Mouse (Mus musculus): ENCODE measurements around the gene Gm20388.

Gene Gm20388

DNA sequence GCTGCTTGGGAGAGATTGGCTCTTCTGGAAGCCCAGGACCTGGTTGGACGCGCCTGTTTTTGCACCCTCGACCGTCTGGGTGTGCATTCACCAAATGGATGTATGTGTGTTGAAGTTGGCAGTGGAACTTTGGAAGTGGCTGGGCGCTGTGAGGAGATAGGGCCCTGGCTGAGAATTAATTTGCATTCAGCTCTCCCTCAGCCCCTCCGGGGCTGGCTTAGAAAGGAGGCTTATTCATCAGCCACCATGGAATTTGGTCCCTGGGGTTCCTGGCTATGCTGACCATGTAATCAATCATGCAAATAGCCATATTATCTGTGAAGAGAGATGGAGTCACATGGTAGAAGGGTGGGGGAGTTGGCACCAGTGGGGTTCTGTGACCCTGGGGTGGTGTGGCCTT lies 1102.7 kb downstream of the Gm20388 start:
- no peak for DNase-seq

DNA sequence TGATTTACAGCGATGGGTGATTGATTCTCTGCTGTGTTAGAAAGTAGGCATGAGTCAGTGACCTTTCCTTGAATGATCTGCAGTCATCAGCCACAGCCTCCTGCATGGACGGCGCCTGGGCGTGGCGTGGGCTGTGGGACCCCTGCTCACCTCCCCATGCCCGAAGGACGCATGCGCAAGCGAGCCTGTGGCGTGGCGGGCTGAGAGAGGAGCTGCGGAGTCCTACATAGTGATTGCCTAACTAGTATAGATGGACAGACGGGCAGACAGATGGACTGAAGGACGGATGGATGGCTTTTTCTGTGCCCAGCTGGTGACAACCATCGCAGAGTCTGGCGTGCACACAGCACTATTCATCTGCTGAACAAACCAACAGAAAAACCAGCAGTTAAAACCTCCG lies 1106.0 kb downstream of the Gm20388 start:
- no peak for DNase-seq

DNA sequence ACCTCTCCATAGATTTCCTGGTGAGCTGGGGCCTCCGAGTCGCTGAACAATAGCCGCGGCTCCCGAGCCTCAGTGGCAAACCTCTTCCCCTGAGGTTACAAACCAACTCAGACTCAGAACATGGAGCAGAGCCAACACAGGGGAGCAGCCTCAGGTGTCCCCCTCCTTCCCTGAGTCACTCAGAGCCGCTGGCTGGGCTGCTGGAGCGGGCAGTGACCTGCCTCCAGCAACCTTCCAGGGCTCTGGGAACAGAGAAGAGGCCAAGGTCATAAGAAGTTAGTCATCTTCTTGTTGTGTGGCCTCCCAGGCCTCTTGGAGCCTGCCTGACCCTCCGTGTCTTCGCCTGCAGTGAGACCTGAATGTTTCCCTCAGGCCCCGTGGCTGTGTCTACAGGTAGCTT lies 1107.6 kb downstream of the Gm20388 start:
- DNase-seq: no peak

DNA sequence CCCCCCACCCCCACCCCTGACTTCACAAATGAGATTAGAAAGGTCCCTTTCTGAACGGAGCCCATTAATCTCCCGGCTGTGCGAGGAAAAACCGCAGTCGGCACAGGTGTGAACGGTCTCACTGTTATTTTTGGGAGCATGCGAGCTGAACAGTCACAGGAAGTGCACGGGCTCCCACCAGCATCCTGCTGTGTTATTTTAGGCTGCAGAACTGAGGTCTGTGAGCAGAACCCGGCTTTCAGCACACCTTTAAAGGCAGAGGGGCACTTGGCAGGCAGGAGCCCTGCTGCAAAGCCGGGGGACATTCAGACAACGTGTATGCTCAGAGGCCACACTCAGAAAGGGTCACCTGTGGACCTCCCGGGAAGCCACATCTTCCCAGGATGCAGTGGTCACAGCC lies 1110.8 kb downstream of the Gm20388 start:
- DNase-seq: peak; percentile 66 to 78

DNA sequence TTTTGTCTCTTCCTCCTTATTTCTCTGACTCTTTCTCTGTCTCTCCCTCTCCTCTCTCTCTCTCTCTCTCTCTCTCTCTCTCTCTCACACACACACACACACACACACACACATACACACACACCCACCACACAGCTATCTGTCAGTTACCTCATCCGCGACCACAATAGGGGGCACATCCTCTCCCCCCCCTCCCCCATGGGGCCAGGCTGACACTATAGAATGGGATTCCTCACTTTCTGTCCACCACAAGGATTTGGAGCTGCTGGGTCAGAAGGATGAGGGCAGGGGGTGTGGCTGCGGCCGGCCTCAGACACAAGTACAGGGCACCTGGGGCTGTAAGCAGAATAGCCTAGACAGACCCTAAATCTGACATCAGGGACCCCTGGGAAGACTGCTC lies 1112.4 kb downstream of the Gm20388 start:
- peak in 1 of 2 experiments; percentile 49 for DNase-seq

DNA sequence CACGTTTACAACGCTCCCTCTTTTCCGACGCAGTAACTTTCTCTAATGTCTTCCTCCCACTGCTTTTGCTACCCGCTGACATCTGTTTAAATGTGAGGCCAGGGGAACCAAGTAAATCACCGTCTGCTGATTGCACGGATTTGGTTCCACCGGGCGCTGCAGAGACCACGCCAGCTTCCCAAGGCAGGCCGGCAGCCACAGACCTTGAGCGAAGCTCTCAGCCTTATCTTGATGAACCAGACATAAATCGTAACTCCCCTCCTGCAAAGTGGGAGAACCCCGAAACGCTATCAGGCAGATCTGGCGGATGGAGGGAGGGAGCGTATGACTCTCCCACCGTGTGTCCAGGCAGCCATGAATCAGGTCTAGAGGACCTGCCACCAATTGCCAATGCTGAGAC lies 1113.1 kb downstream of the Gm20388 start:
- no peak for DNase-seq

DNA sequence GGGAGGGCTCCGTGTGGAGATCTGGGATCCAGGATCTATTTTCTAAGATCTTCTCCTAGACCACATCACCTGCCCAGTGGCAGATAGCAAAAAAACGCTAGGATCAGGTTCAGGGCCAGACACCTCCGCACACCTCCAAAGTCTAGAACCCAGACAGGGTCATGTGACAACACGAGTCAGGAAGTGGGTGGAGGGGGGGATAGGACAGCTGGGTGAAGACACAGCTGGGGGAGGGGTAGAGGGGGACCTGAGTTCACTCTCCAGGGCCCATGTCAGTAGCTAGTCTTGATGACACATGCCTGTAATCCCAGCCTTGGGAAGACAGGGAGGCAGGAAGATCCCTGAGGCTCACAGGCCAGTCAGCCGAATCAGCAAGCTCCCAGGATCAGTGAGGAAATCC lies 1114.8 kb downstream of the Gm20388 start:
- peak; percentile 60 to 68 for DNase-seq

DNA sequence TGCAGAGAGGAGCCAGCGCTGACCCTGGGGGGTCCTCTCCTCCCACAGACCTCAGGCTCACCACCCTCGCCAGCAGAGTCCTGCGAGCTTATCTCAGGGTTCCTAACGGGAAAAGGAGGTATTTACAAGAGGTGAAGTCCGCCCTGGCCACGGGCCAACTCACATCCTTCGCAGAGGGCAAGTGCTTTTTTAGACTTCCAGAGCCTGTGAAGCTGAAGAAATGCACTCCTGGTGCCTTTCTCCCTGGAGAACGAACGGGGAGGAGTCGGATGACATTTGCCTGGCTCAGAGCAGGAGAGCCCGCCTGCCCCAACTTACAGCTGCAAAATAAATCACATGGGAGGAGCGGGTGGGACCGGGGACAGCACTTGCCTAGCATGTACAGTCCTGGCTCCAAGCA lies 1117.1 kb downstream of the Gm20388 start:
- no peak for DNase-seq

DNA sequence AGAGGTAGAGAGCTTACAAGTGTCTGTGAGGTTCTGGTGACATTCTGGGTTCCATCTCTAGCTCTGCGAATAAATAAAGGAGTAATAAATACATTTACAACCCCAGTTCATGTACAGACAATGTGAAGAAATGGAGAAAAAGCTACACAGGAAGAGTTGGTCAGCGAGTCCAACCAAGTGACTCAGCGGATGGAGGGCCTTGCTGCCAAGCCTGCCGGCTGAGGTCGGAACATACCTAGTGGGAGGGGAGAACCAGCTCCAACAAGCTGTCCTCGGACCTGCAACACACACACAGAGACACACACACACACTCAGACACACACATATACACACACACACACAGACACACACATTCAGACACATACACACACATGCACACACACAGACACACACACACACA lies 1118.4 kb downstream of the Gm20388 start:
- no peak for DNase-seq

DNA sequence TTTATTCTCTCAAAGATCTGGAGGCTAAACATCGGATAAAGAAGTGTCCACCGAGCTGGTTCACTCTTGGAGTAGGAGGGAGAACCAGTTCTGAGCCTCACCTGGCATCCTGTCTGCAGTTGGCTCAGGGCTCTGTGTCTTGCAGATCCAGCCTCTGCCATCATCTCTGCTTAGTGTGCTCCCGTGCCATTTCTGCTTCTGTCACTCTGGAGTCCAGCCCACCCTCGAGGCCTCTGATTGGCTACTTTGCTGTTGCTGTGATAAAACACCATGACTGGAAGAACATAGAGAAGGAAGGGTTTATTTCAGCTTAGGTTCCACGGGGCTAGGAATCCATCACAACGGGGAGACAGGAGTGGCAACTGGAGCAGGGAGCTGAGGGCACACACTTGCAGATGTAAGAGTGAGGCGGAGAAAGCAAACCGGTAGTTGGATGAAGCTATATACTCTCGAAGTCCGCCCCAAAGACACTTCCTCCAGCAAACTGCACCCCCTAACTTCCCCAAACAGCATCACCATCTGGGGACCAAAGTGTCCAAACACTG lies 1119.9 kb downstream of the Gm20388 start:
- peak in 1 of 2 experiments; percentile 28 for DNase-seq

DNA sequence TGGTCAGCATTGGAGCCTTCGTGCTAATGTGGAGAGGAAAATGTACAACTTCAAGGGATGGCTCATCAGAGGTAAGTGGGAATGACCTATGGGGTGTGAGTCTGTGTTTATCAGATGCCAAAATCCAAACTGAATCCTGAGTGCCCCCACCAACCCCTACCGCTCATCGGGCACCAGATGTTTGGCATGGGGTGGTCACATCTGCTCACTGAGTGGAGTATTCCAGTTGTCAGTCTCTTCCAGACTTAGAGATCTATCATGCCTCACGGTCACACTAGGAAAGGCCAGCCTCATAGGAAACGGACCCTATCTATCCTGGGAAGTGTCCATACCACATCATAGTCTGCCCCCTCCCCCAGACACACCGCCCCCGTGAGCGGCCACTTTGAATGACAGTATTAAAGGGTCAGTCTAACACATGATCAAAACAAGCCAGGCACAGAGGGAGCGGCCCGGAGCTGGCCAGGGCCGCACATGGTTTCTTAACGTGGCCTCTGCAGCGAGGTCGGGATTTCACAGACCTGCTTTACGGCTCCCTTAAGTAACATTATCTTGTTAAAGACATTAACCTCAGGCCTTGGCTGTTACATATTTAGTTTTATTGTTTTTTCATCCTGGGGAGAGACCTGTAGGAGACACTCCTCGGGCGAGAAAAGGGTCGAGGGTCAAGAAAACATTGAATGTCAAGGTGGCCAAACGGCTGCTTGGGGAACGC lies 1122.8 kb downstream of the Gm20388 start:
- no peak for DNase-seq

DNA sequence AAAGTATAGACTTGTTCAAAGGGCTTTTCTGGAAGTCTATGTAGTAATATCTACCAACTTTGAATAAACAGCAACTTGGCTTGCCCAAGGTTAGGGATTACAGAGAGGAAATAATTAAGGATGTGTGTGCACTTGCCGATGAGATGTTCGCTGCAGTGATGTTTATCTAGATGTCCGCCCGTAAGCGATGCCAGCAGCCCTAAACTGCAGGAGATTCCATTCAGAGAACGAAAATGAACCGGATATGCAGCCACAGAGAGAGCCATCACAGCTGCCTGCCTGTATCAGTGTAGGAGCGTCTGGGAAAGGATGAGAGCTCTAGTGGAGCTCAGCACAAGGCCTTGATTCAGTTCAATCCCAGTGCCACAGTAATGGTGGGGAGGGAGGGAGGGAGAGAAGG lies 1125.0 kb downstream of the Gm20388 start:
- DNase-seq: no peak

DNA sequence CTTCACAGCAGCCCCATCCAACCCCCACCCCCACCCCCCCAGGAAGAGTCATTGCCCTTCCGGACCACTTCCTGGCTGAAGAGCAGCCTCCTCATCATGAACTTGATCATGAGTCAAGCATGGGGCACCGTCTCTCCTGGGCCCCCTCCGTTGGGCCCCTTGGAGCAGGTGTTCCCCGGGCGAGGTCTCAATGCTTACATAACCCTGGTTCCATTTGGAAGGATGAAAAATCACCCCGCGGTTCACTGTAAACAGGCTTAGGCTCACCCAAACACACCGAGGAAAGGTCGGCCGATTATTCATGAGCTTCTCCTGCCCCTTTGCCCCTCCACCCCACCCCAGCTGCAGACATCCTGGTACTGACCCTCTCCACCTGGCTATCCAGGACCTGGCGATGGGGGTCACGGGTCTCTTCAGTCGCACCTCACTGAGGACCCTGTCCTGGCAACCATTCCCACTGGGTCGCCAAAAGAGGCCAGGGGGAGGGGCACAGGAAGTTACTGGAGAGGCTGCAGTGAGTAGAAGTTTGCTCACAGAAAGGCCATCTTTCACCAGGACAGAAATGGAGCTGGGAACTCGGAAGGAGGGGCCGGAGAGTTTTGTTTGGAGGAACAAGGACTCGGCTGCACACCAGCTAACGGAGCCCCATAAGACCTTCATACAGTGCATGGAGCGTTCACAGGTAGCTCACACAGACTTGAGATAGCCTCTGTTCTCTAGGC lies 1133.2 kb downstream of the Gm20388 start:
- DNase-seq: no peak

DNA sequence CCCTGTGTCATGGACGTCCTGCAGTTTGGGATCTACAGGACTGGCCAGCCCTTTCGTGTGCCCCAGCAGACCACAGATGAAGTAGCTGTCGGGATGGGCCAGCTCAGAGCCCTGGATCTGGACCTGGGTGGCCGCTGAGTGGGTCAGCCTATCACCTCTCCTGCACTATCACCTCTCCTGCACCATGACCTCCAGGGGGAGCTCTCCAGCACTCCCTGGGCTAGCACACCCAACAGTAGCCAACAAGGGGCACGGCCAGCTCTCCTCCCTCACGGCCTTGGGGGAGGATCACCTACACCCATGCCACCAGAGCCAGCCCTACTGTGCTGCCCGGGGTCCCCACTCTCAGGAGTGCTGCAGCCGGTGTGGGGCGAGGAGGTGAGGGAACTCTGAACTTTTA lies 1136.8 kb downstream of the Gm20388 start:
- no peak for DNase-seq

DNA sequence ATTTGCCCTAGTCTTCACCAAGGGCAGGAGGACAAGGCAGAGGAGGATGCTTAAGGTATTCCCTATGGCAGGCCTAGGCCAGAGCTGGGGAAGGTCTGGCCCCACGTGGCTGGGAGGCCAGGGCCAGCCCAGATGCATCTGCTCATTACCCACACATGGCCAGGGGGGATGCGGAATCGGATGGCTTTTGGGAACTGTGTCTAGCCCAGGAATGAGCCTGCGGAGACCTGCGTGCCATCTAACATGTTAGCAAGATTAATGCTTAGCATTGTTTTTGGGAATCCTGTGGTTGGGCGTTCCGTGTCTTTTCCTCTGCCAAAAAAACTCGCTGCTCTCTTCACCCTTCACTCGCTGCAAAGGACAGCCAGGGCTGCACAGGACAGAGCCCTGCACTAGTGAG lies 1147.4 kb downstream of the Gm20388 start:
- DNase-seq: no peak

DNA sequence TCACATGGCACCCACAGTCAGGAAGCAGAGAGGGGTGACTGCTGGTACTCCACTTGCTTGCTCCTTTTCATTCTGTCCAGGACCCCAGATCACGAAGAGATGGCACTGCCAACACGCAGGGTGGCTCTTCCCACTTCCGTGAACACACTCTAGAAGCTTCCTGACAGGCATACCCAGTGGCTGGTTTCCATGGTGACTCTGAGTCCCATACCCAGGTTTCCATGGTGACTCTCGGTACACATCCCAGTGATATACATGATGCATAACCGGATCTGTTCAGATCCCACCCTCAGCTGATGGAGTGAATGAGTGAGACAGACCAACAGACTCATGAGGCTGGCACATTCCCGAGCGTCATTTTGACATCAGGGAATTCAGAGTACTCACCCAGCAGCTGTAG lies 1148.5 kb downstream of the Gm20388 start:
- no peak for DNase-seq

DNA sequence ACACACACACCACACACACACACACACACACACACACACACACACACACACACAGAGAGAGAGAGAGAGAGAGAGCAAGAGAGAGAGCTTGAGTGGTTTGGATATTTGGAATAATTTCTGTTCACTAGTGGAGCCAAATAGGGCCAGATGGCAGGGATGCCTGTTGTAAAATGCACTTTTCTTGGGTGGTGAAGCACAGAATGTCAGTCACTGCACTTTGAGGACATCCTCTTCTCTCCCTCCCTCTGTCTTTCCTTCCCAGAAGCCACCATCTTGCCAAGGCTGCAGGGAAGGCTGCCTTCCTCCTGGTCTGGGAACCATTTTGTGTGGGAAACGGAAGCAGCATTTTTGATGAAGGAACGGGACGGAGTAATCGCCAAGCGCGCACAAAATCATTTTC lies 1151.9 kb downstream of the Gm20388 start:
- DNase-seq: no peak

DNA sequence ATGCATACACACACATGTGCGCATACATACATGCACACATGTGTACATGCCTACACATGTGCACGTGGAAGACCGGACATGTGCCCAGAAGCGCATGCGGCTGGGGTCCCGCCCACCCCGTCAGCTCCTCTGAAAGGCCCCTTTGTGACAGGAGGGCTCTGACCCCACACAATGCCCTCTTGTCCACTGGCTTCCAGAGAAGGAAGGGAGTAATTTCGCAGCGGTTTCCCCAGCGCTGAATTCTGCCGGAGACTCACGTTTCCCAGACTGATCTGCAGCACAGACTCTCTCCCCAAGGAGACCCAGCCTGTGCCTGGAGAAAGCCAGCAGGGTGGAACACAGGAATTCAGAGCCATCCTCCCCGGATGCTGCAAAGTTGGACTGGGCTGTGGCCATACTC lies 1153.0 kb downstream of the Gm20388 start:
- no peak for DNase-seq

DNA sequence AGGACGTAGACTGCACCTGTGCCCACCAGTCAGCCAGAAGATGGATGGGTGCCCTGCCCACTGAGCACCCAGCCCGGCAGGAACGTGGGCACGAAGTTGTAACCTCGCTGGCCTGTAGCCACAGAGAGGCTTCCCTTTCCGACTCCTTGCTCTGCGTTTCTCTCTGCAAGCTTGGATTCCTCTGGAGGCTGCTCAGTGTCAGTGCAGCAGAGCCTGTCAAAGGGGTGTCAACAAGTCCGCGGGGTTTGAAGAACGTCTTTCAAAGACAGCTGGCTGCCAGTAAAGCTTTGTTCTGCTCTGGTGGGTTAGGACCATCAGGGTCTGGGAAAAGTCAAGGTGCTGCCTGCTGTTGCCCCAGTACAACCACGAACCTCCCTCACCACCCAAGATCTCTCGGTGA lies 1160.8 kb downstream of the Gm20388 start:
- DNase-seq: no peak

DNA sequence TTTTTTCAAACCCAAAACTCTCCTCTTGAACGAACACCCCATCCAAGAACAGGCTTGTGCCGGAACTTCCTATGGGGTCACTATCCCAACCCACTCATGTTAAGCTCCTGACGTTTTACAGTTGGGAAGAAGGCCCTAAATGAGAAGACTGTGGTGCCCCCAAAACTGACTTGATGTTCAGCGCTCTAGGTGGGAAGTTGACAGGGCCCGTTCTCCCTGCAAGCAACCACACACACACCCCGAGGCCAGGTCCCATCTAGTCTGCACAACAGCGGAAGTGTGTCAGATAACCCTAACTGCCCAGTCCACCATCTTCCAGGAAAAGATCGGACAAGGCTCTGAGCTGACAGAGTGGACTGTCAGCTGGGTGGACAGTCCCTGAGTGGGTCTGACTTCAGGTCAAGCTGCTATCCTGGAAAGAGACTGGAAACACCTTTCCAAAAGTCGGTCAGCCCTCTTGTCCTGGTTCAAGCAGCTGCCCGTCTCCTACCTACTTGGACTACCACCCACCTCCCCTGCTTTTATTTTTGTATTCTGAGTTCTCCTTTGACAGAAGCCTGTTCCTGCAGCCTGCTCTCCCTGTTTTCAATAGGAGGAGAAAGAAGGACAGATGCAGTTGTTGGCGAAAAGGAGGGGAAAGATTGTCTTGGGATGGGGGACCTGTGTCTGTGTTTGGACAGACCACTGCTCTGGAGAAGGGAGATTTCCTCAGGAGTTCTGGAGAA lies 1161.9 kb downstream of the Gm20388 start:
- DNase-seq: no peak

DNA sequence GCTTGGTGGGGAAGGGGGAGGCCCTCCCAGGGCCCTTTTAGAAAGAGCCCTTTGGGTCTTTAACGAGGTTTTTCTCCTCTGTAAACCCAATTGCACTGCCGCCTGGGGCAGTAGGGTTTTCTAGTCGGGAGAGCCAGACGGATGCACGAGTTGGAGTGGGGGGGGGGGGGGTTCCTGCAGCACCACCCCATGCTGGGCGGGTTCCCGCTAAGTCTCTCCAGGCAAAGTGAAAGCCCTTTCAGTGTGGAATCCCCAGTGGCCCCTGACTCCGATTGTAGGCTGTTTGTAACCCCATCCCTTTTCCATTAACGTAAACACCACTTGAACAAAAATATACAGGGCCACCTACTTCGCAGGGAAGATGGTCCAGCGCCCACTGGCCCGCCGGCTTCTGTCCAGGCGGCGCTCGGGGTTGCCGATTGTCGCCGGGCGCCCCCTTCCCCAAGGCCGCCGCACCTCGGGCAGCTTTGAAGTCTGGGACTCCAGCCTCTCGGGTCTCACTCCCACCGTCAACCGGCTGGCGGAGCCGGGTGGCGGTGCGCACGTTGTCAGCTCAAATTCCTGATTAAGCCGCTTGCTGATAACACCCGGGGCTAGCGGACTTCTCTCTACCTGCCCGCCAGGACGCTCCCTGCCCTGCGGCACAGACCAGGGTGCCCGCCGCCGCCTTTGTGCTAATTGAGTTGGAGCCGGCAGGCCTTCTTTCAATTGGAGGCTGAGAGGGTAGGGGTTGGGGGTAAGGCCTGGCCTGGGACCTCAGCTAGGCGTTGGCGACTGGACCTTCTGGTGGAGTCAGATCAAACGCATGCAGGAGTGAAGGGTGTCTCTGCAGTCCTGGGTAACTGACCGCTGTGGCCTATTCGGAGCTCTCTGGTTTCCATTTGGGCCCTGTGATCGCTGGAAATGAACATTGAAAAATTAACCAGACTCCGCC lies 1162.8 kb downstream of the Gm20388 start:
- DNase-seq: no peak

DNA sequence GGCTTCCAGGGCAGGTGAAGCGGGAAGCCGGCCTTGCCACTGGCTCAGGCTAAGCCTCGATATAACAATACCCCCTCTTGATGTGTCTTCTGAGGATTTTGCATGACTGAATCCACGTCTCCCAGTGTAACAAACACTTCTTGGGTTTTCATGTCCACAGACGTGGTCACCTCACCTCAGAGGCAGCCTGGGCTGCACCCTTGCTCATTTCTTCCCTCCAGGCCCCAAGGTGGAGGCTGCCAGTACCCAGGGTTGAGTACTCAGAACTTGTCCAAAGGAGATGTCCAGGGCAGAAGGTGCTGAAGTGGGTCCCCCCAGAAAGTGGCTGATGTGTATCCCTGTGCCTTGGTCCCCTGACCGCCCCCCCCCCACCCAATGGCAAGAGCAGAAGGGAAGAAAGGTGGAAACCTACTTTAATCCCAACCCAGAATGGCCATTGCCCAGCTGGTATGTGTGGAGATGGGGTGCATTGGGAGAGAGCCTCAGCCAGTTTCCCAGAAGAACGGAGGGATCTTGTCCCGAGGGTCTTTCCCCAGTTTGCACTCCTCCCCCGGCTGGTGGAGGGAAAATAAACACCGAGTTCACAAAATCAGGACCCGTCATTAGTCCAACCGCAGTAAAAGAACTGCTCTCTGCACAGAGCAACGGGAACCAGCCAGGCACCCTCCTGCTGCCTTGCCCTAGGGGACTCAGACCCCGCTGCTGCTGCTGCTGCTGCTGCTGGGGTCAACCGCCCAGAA lies 1163.6 kb downstream of the Gm20388 start:
- DNase-seq: no peak
